Comparison of ENCODE assay signal across 7 mouse cellular contexts in the genomic region with DNA sequence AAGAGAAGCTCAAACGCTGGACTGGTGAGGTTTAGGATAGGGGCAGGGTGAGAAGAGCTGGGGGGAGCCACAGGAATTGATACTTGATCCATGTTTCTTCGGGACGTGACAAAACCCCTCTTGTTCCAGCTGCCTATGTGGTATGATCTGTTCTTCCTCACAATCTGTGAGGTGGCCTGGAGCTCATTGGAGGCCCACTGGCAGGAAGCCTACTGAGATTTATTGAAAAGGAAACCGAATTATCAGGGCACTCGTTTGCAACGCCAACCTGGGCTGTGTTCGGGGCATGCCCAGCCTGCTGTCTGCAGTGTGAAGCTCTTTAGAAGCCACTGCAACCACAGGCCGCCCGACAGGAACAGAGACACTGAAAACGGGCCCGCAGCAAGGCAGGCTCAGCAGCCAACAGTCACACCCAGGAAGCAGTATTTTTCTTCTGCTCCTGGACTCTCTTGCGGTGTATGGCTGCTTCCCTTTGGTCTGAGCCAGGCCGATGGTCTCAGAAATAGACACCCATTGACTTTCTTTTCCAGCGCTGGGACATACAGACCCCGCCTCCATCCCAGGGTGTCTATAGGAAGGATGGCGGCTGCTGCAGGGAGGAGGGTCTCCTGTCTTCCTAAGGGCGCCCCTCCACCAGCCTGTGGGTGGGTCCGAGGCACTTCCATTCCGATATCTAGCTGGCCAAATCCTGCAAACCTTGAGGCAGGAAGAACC. TPM values are rescaled to one million over a fixed set of nuclear protein-coding genes. Genes with fewer than 3 reads are reported as not detected.
DNase-seq lines count a peak whose midpoint lies in the region; ATAC-seq lines count a peak whose summit lies in the region.

No protein-coding gene starts in this region.

- H3K9ac ChIP-seq in heart, embryonic 16.5 days (ENCODE audit: low read length), result peak overlapping the region; percentile 92
- H3K9ac ChIP-seq in liver, embryonic 12.5 days, result peak overlapping the region; percentile 92

- H3K36me3 ChIP-seq in heart, embryonic 16.5 days (ENCODE audit: control insufficient read depth, insufficient read depth), result peaks cover 11% of the 10 kb centered on the region
- peaks cover 31% of the 10 kb centered on the region for H3K36me3 ChIP-seq in liver, embryonic 12.5 days

- WGBS in heart, embryonic 16.5 days, result 6% methylated on average over 19 of the region's 19 CpGs
- WGBS in liver, embryonic 12.5 days (ENCODE audit: insufficient replicate concordance), result 8% methylated on average over 19 of the region's 19 CpGs

- peak overlapping the region; percentile 92 for H3K4me3 ChIP-seq in brown adipose tissue, adult 24 weeks (ENCODE audit: insufficient read depth, low read depth, low read length)
- H3K4me3 ChIP-seq in heart, embryonic 16.5 days (ENCODE audit: low read length), result peak overlapping the region; percentile 77
- peak overlapping the region; percentile 87 for H3K4me3 ChIP-seq in liver, embryonic 12.5 days

- H3K4me2 ChIP-seq in heart, embryonic 16.5 days (ENCODE audit: low read depth, low read length), result peak overlapping the region; percentile 86
- H3K4me2 ChIP-seq in liver, embryonic 12.5 days, result peak overlapping the region; percentile 87

- peak; percentile 53 to 78 for DNase-seq in right cerebral cortex, postnatal 10 days (ENCODE audit: low spot score in 2 of 2)
- no peak for DNase-seq in right cerebral cortex, postnatal 4 days
- peak; percentile 72 to 73 for DNase-seq in natural killer cell, adult 2 months (ENCODE audit: low spot score in 2 of 2)
- no peak for DNase-seq in yolk sac, embryonic 10.5 days (ENCODE audit: low spot score)

- no peaks in the 10 kb centered on the region for H3K9me3 ChIP-seq in heart, embryonic 16.5 days (replicated peaks; ENCODE audit: control insufficient read depth, low read length)
- no peaks in the 10 kb centered on the region for H3K9me3 ChIP-seq in liver, embryonic 12.5 days (replicated peaks)

- peak; percentile 53 for ATAC-seq in heart, embryonic 16.5 days (replicated peaks; ENCODE audit: extremely low read depth, insufficient read depth, low FRiP score)
- ATAC-seq in liver, embryonic 12.5 days, result peak; percentile 53

- H3K27me3 ChIP-seq in heart, embryonic 16.5 days (ENCODE audit: control insufficient read depth, insufficient read depth, low read length), result no peaks in the 10 kb centered on the region
- H3K27me3 ChIP-seq in liver, embryonic 12.5 days (replicated peaks), result no peaks in the 10 kb centered on the region

- H3K4me1 ChIP-seq in brown adipose tissue, adult 24 weeks (ENCODE audit: control insufficient read depth, insufficient read depth, insufficient read length, low read length), result no peaks in the 10 kb centered on the region; the same call in 1 of the 2 replicates
- peaks cover 18% of the 10 kb centered on the region for H3K4me1 ChIP-seq in heart, embryonic 16.5 days (ENCODE audit: control insufficient read depth, insufficient read depth, low read length)
- peaks cover 53% of the 10 kb centered on the region for H3K4me1 ChIP-seq in liver, embryonic 12.5 days

- H3K27ac ChIP-seq in brown adipose tissue, adult 24 weeks (replicated peaks; ENCODE audit: low read depth, low read length), result peak overlapping the region; percentile 71
- peak overlapping the region; percentile 98 for H3K27ac ChIP-seq in heart, embryonic 16.5 days (ENCODE audit: low read length)
- peak overlapping the region; percentile 91 for H3K27ac ChIP-seq in liver, embryonic 12.5 days

RNA-seq across cellular contexts. Expression of a gene that starts 0.6 kb away (rescaled TPM):
- 1.1 TPM in 1 of 2 replicates, not detected in the other for polyA plus RNA-seq in brown adipose tissue, adult 24 weeks (2012; ENCODE audit: insufficient read depth, insufficient read length, missing spikeins)
- polyA plus RNA-seq in heart, embryonic 16.5 days (2015; fragmentation: Nextera tagmentation; extraction: Ambion mirVana), result 228 and 244 TPM in 2 replicates
- polyA plus RNA-seq in liver, embryonic 12.5 days (2016; fragmentation: Nextera tagmentation; extraction: Ambion mirVana), result 370 and 373 TPM in 2 replicates

RNA-seq across cellular contexts. Expression of a gene that starts 12.1 kb away (rescaled TPM):
- not detected in 2 replicates for polyA plus RNA-seq in brown adipose tissue, adult 24 weeks (2012; ENCODE audit: insufficient read depth, insufficient read length, missing spikeins)
- not detected in 2 replicates for polyA plus RNA-seq in heart, embryonic 16.5 days (2015; fragmentation: Nextera tagmentation; extraction: Ambion mirVana)
- not detected in 2 replicates for polyA plus RNA-seq in liver, embryonic 12.5 days (2016; fragmentation: Nextera tagmentation; extraction: Ambion mirVana)

RNA-seq across cellular contexts. Expression of a gene that starts 22.5 kb away (rescaled TPM):
- not detected in 2 replicates for polyA plus RNA-seq in brown adipose tissue, adult 24 weeks (2012; ENCODE audit: insufficient read depth, insufficient read length, missing spikeins)
- polyA plus RNA-seq in heart, embryonic 16.5 days (2015; fragmentation: Nextera tagmentation; extraction: Ambion mirVana), result 108 and 114 TPM in 2 replicates
- 145 and 152 TPM in 2 replicates for polyA plus RNA-seq in liver, embryonic 12.5 days (2016; fragmentation: Nextera tagmentation; extraction: Ambion mirVana)

RNA-seq across cellular contexts. Expression of a gene that starts 22.7 kb away (rescaled TPM):
- 1.7 and 1.8 TPM in 2 replicates for polyA plus RNA-seq in brown adipose tissue, adult 24 weeks (2012; ENCODE audit: insufficient read depth, insufficient read length, missing spikeins)
- polyA plus RNA-seq in heart, embryonic 16.5 days (2015; fragmentation: Nextera tagmentation; extraction: Ambion mirVana), result 17.5 and 20.8 TPM in 2 replicates
- 6.7 TPM in 2 replicates for polyA plus RNA-seq in liver, embryonic 12.5 days (2016; fragmentation: Nextera tagmentation; extraction: Ambion mirVana)

RNA-seq across cellular contexts. Expression of a gene that starts 24.9 kb away (rescaled TPM):
- polyA plus RNA-seq in brown adipose tissue, adult 24 weeks (2012; ENCODE audit: insufficient read depth, insufficient read length, missing spikeins), result 4.7 and 8.3 TPM in 2 replicates
- 6.5 and 7.4 TPM in 2 replicates for polyA plus RNA-seq in heart, embryonic 16.5 days (2015; fragmentation: Nextera tagmentation; extraction: Ambion mirVana)
- 1.7 TPM in 2 replicates for polyA plus RNA-seq in liver, embryonic 12.5 days (2016; fragmentation: Nextera tagmentation; extraction: Ambion mirVana)

Comparison
In these comparisons a context has a peak if more than half of its experiments do, and no peak if none do; other contexts are left out.
1. DNase-seq: peak in right cerebral cortex, postnatal 10 days (2 of 2) and natural killer cell, adult 2 months (2 of 2); none in right cerebral cortex, postnatal 4 days (single experiment) and yolk sac, embryonic 10.5 days (single experiment).
2. RNA of a gene that starts 0.6 kb away (polyA plus RNA-seq): 370 to 373 TPM in liver, embryonic 12.5 days and 228 to 244 TPM in heart, embryonic 16.5 days; 1.1 TPM in brown adipose tissue, adult 24 weeks; every median in the first group is over 100 times any median in the second.
3. RNA of a gene that starts 22.5 kb away (polyA plus RNA-seq): 145 to 152 TPM in liver, embryonic 12.5 days and 108 to 114 TPM in heart, embryonic 16.5 days; not detected in brown adipose tissue, adult 24 weeks; every median in the first group is over 10 times any median in the second.
4. Peak in every context shown above with its lines, with median percentiles within 50 percentile points of each other: H3K27ac ChIP-seq and H3K4me3 ChIP-seq.